ENCODE assay signal across 27 mouse cellular contexts in genomic region chr6:39579552-39579951, GRCm38 (mm10). TPM values are rescaled to one million over a fixed set of nuclear protein-coding genes. Genes with fewer than 3 reads are reported as not detected.
DNase-seq lines count a peak whose midpoint lies in the region.
"Had no signal": no experiment of that assay in that cellular context is flagged by ENCODE, and none has a peak within 500 bp of the region (broad histone marks: within the 10 kb centered on the region; RNA-seq: fewer than 3 reads in every experiment).

No protein-coding gene starts in this region.

- intact Hi-C loops in left cerebral cortex, postnatal 14 days (cut with DNase I): no loop called here

- DNase-seq in frontal cortex, adult 2 months (ENCODE audit: extremely low spot score in 1 of 2, low spot score in 1 of 2): peak; percentile 38 to 60
- no peak for DNase-seq in frontal cortex, postnatal 10 days (ENCODE audit: low spot score in 2 of 2)
- DNase-seq in left cerebral cortex, postnatal 14 days (ENCODE audit: low spot score in 2 of 2): peak; percentile 39 to 48
- DNase-seq in left cerebral cortex, adult 9 months (ENCODE audit: low spot score in 2 of 2): no peak
- DNase-seq in brain, adult 2 months (ENCODE audit: low read depth, low spot score): peak; percentile 58
- DNase-seq in telencephalon, adult 2 months (ENCODE audit: low read depth, low spot score): peak; percentile 29
- no peak for DNase-seq in lung, postnatal 25 days (ENCODE audit: low spot score)
- DNase-seq: adrenal gland, postnatal 10 days; adrenal gland, postnatal 36 days; B cell, adult 2 months; cerebellum, adult 11 months; cerebellum, adult 2 months; cerebellum, adult 9-11 months; cerebellum, postnatal 25 days; forebrain, postnatal 0 days; gastrocnemius, postnatal 10 days; gastrocnemius, postnatal 36 days; heart, adult 2 months; heart, postnatal 14 days; heart, postnatal 4 days had no signal

RNA-seq across cellular contexts. Expression of gene Adck2, which starts 5.9 kb away (rescaled TPM):
- polyA plus RNA-seq in frontal cortex, adult 2 months (2012; rRNA removed): 20.5 and 22.7 TPM in 2 replicates
- 10 to 100 TPM; 23.2 to 29.0 TPM for total RNA-seq in left cerebral cortex, postnatal 14 days (2021)

RNA-seq across cellular contexts. Expression of gene Gm42420, which starts 6.0 kb away (rescaled TPM):
- 0.76 and 2.2 TPM in 2 replicates for polyA plus RNA-seq in frontal cortex, adult 2 months (2012; rRNA removed)
- 1 to 10 TPM in 1 of 2 experiments, under 1 TPM in 1; 0.87 to 1.3 TPM for total RNA-seq in left cerebral cortex, postnatal 14 days (2021)
- total RNA-seq: forebrain, postnatal 0 days; gastrocnemius, postnatal 10 days; heart, adult 2 months; heart, postnatal 4 days; hindbrain, postnatal 0 days had no signal
- polyA plus RNA-seq: embryonic facial prominence, embryonic 12.5 days; forebrain, embryonic 11.5 days; forebrain, embryonic 14.5 days; G1E; heart, embryonic 16.5 days had no signal

RNA-seq across cellular contexts. Expression of gene Ndufb2, which starts 12.8 kb away (rescaled TPM):
- 232 and 247 TPM in 2 replicates for polyA plus RNA-seq in frontal cortex, adult 2 months (2012; rRNA removed)
- total RNA-seq in left cerebral cortex, postnatal 14 days (2021): 100 to 1,000 TPM; 197 to 204 TPM

RNA-seq across cellular contexts. Expression of gene Dennd2a, which starts 21.9 kb away (rescaled TPM):
- 21.6 and 24.8 TPM in 2 replicates for polyA plus RNA-seq in frontal cortex, adult 2 months (2012; rRNA removed)
- total RNA-seq in left cerebral cortex, postnatal 14 days (2021): 10 to 100 TPM; 21.4 to 22.7 TPM
- total RNA-seq: common myeloid progenitor, adult 5-6 weeks had no signal
- polyA plus RNA-seq: G1E had no signal

Comparison
In these comparisons a context has a peak if more than half of its experiments do, and no peak if none do; other contexts are left out.
1. DNase-seq: peak in frontal cortex, adult 2 months (2 of 2), left cerebral cortex, postnatal 14 days (2 of 2), brain, adult 2 months (single experiment) and telencephalon, adult 2 months (single experiment); none in frontal cortex, postnatal 10 days (0 of 2), left cerebral cortex, adult 9 months (0 of 2) and lung, postnatal 25 days (single experiment).